ENCODE assay signal across 21 mouse cellular contexts in genomic region chr13:3778591-3779364, GRCm38 (mm10). TPM values are rescaled to one million over a fixed set of nuclear protein-coding genes. Genes with fewer than 3 reads are reported as not detected.
DNase-seq lines count a peak whose midpoint lies in the region; ATAC-seq and TF ChIP-seq lines count a peak whose summit lies in the region.
"Had no signal": no experiment of that assay in that cellular context is flagged by ENCODE, and none has a peak within 500 bp of the region (broad histone marks: within the 10 kb centered on the region; RNA-seq: fewer than 3 reads in every experiment).

No protein-coding gene starts in this region.

- no peaks in the 10 kb centered on the region for H3K9me3 ChIP-seq in limb, embryonic 15.5 days
- H3K9me3 ChIP-seq in limb, embryonic 10.5 days (replicated peaks) = no peaks in the 10 kb centered on the region
- no peaks in the 10 kb centered on the region for H3K9me3 ChIP-seq in midbrain, embryonic 15.5 days
- H3K9me3 ChIP-seq: forebrain, embryonic 15.5 days; hindbrain, embryonic 13.5 days; intestine, embryonic 15.5 days; liver, embryonic 13.5 days; midbrain, embryonic 10.5 days; neural tube, embryonic 15.5 days had no signal

- TF ChIP-seq POLR2A in small intestine, adult 2 months (IDR thresholded peaks at IDR 0.05; ENCODE audit: low read depth, low read length) = no peak

- H3K9ac ChIP-seq in limb, embryonic 15.5 days = no peak overlapping the region
- no peak overlapping the region for H3K9ac ChIP-seq in midbrain, embryonic 15.5 days
- H3K9ac ChIP-seq: forebrain, embryonic 15.5 days; hindbrain, embryonic 13.5 days; intestine, embryonic 15.5 days; liver, embryonic 13.5 days; neural tube, embryonic 15.5 days had no signal

- H3K4me2 ChIP-seq in limb, embryonic 15.5 days = no peak overlapping the region
- H3K4me2 ChIP-seq in midbrain, embryonic 15.5 days = no peak overlapping the region
- H3K4me2 ChIP-seq: forebrain, embryonic 15.5 days; hindbrain, embryonic 13.5 days; intestine, embryonic 15.5 days; liver, embryonic 13.5 days; neural tube, embryonic 15.5 days had no signal

- no peak overlapping the region for H3K4me3 ChIP-seq in limb, embryonic 15.5 days
- H3K4me3 ChIP-seq in limb, embryonic 10.5 days = no peak overlapping the region
- H3K4me3 ChIP-seq in small intestine, adult 2 months (ENCODE audit: low read depth, low read length) = no peak overlapping the region
- no peak overlapping the region for H3K4me3 ChIP-seq in midbrain, embryonic 15.5 days
- H3K4me3 ChIP-seq: forebrain, embryonic 15.5 days; heart, adult 2 months; hindbrain, embryonic 13.5 days; intestine, embryonic 15.5 days; liver, embryonic 13.5 days; midbrain, embryonic 10.5 days; neural tube, embryonic 15.5 days had no signal

- peaks cover 5% of the 10 kb centered on the region; the same call in 1 of the 2 replicates for H3K4me1 ChIP-seq in limb, embryonic 15.5 days
- H3K4me1 ChIP-seq in limb, embryonic 10.5 days = no peaks in the 10 kb centered on the region
- peaks cover 43% of the 10 kb centered on the region for H3K4me1 ChIP-seq in small intestine, adult 2 months (ENCODE audit: control insufficient read depth, insufficient read depth, insufficient read length, low read length)
- no peaks in the 10 kb centered on the region for H3K4me1 ChIP-seq in midbrain, embryonic 15.5 days
- H3K4me1 ChIP-seq: forebrain, embryonic 15.5 days; liver, embryonic 13.5 days; neural tube, embryonic 15.5 days had no signal

- no peaks in the 10 kb centered on the region for H3K27me3 ChIP-seq in limb, embryonic 15.5 days
- no peaks in the 10 kb centered on the region for H3K27me3 ChIP-seq in limb, embryonic 10.5 days (ENCODE audit: low read depth, poor library complexity, severe bottlenecking)
- H3K27me3 ChIP-seq in small intestine, adult 2 months (ENCODE audit: control insufficient read depth, insufficient read depth, low read length) = no peaks in the 10 kb centered on the region
- H3K27me3 ChIP-seq in midbrain, embryonic 15.5 days (replicated peaks) = no peaks in the 10 kb centered on the region
- H3K27me3 ChIP-seq: forebrain, embryonic 15.5 days; hindbrain, embryonic 13.5 days; intestine, embryonic 15.5 days; liver, embryonic 13.5 days; neural tube, embryonic 15.5 days; Patski had no signal

- no peaks in the 10 kb centered on the region for H3K36me3 ChIP-seq in limb, embryonic 15.5 days
- no peaks in the 10 kb centered on the region for H3K36me3 ChIP-seq in limb, embryonic 10.5 days
- no peaks in the 10 kb centered on the region for H3K36me3 ChIP-seq in small intestine, adult 2 months (ENCODE audit: control insufficient read depth, insufficient read depth, low read length)
- H3K36me3 ChIP-seq in midbrain, embryonic 15.5 days (replicated peaks) = no peaks in the 10 kb centered on the region
- H3K36me3 ChIP-seq: forebrain, embryonic 15.5 days; hindbrain, embryonic 13.5 days; intestine, embryonic 15.5 days; liver, embryonic 13.5 days; midbrain, embryonic 10.5 days; neural tube, embryonic 15.5 days had no signal

- WGBS in limb, embryonic 15.5 days = 68% methylated on average over 4 of the region's 4 CpGs
- WGBS in limb, embryonic 10.5 days = 90% methylated on average over 4 of the region's 4 CpGs
- WGBS in small intestine, adult 2 months = 61% methylated on average over 4 of the region's 4 CpGs
- 80% methylated on average over 4 of the region's 4 CpGs for WGBS in midbrain, embryonic 15.5 days

- no peak for DNase-seq in limb, embryonic 10.5 days (ENCODE audit: low spot score)
- DNase-seq in Muller cell, postnatal 12 days (ENCODE audit: inconsistent ontology term) = peak; percentile 51
- peak; percentile 53 to 67 for DNase-seq in adrenal gland, adult 18-20 months (ENCODE audit: low spot score in 2 of 2)
- no peak for DNase-seq in kidney, adult 18-20 months
- DNase-seq: heart, adult 2 months; kidney, postnatal 25 days; left cerebral cortex, postnatal 4 days; liver, embryonic 13.5 days; thymus, postnatal 25 days had no signal

- H3K27ac ChIP-seq in limb, embryonic 15.5 days = peak overlapping the region; percentile 17; the same call in 1 of the 2 replicates
- no peak overlapping the region for H3K27ac ChIP-seq in limb, embryonic 10.5 days
- peak overlapping the region; percentile 54; the same call in 1 of the 2 replicates for H3K27ac ChIP-seq in small intestine, adult 2 months (ENCODE audit: insufficient read depth, low read depth, low read length)
- H3K27ac ChIP-seq in midbrain, embryonic 15.5 days = no peak overlapping the region
- H3K27ac ChIP-seq: forebrain, embryonic 15.5 days; heart, adult 2 months; hindbrain, embryonic 13.5 days; intestine, embryonic 15.5 days; liver, embryonic 13.5 days; midbrain, embryonic 10.5 days; neural tube, embryonic 15.5 days had no signal

- TF ChIP-seq CTCF in small intestine, adult 2 months (IDR thresholded peaks at IDR 0.05; ENCODE audit: extremely low read depth, insufficient read length, insufficient replicate concordance, low read depth, low read length) = no peak

- ATAC-seq in limb, embryonic 15.5 days (ENCODE audit: insufficient number of reproducible peaks, low FRiP score, low TSS enrichment, low read depth) = no peak
- ATAC-seq in midbrain, embryonic 15.5 days (replicated peaks) = no peak
- ATAC-seq: forebrain, embryonic 15.5 days; intestine, embryonic 15.5 days; Patski had no signal

RNA-seq across cellular contexts. Expression of gene Calml3, which starts 25.3 kb away (rescaled TPM):
- 22.0 and 22.9 TPM in 2 replicates for polyA plus RNA-seq in limb, embryonic 15.5 days (2015; fragmentation: Nextera tagmentation; extraction: Ambion mirVana)
- not detected in 2 replicates for polyA plus RNA-seq in limb, embryonic 10.5 days (2016; fragmentation: Nextera tagmentation; extraction: Ambion mirVana)
- total RNA-seq in adrenal gland, adult 18-20 months (2021) = under 1 TPM in 1 of 2 experiments, not detected in 1; 0.86 TPM
- not detected in 2 replicates for polyA plus RNA-seq in small intestine, adult 2 months (2012; rRNA removed)
- not detected in 2 replicates for polyA plus RNA-seq in midbrain, embryonic 15.5 days (2015; fragmentation: Nextera tagmentation; extraction: Ambion mirVana)
- total RNA-seq: heart, adult 2 months; layer of hippocampus, postnatal 25 days; left cerebral cortex, postnatal 4 days had no signal
- polyA plus RNA-seq: forebrain, embryonic 15.5 days; heart, postnatal 0 days; hindbrain, embryonic 13.5 days; intestine, embryonic 15.5 days; liver, embryonic 13.5 days; midbrain, embryonic 10.5 days; neural tube, embryonic 15.5 days had no signal

RNA-seq across cellular contexts. Expression of gene Calm4, which starts 58.8 kb away (rescaled TPM):
- 596 and 780 TPM in 2 replicates for polyA plus RNA-seq in limb, embryonic 15.5 days (2015; fragmentation: Nextera tagmentation; extraction: Ambion mirVana)
- polyA plus RNA-seq in limb, embryonic 10.5 days (2016; fragmentation: Nextera tagmentation; extraction: Ambion mirVana) = not detected in 2 replicates
- not detected for total RNA-seq in adrenal gland, adult 18-20 months (2021)
- polyA plus RNA-seq in small intestine, adult 2 months (2012; rRNA removed) = not detected in 2 replicates
- not detected in 2 replicates for polyA plus RNA-seq in midbrain, embryonic 15.5 days (2015; fragmentation: Nextera tagmentation; extraction: Ambion mirVana)
- total RNA-seq: heart, adult 2 months; layer of hippocampus, postnatal 25 days; left cerebral cortex, postnatal 4 days had no signal
- polyA plus RNA-seq: forebrain, embryonic 15.5 days; heart, adult 2 months; heart, postnatal 0 days; hindbrain, embryonic 13.5 days; intestine, embryonic 15.5 days; liver, embryonic 13.5 days; midbrain, embryonic 10.5 days; Patski; stomach, embryonic 14.5 days had no signal

Comparison
In these comparisons a context has a peak if more than half of its experiments do, and no peak if none do; other contexts are left out.
1. H3K27ac ChIP-seq: peak in limb, embryonic 15.5 days (single experiment) and small intestine, adult 2 months (single experiment); none in limb, embryonic 10.5 days (single experiment) and midbrain, embryonic 15.5 days (single experiment).
2. RNA of gene Calml3, which starts 25.3 kb away (polyA plus RNA-seq): 22.0 to 22.9 TPM in limb, embryonic 15.5 days; not detected in limb, embryonic 10.5 days, not detected in small intestine, adult 2 months and not detected in midbrain, embryonic 15.5 days; every median in the first group is over 10 times any median in the second.
3. RNA of gene Calm4, which starts 58.8 kb away (polyA plus RNA-seq): 596 to 780 TPM in limb, embryonic 15.5 days; not detected in midbrain, embryonic 15.5 days, not detected in limb, embryonic 10.5 days and not detected in small intestine, adult 2 months; every median in the first group is over 100 times any median in the second.
4. DNase-seq: peak in Muller cell, postnatal 12 days (single experiment) and adrenal gland, adult 18-20 months (2 of 2); none in limb, embryonic 10.5 days (single experiment) and kidney, adult 18-20 months (single experiment).